Mouse (Mus musculus) heart, adult 2 months (tissue): Measurements from ENCODE around the gene Pabpc4. TPM values are rescaled to one million over a fixed set of nuclear protein-coding genes. Genes with fewer than 3 reads are reported as not detected.
A peak's percentile ranks its signal among the peaks of the same experiment; 100 is the strongest.
"Not testable (repeated sequence)": the region's sequence is repeated elsewhere in the genome, so short reads cannot be mapped to it uniquely, and the experiment has no call there.

Source experiments
- DNase-seq, 2 experiments: peaks; one replicate each; pipeline ENCODE4 v3.0.0; 2021
- H3K27ac ChIP-seq: fragments of 200-600 bp; 2 replicates; pipeline ENCODE4 v1.8.1; 2022
- H3K27me3 ChIP-seq: fragments of 200-500 bp; 2 replicates; pipeline ENCODE4 v1.6.1; 2012; ENCODE audit warnings: mild to moderate bottlenecking, low read length, inconsistent platforms, mixed read lengths; ENCODE audit not compliant: control insufficient read depth, insufficient read depth
- H3K36me3 ChIP-seq: fragments of 200-500 bp; 2 replicates; pipeline ENCODE4 v1.6.1; 2012; ENCODE audit warnings: low read length, inconsistent platforms; ENCODE audit not compliant: control insufficient read depth, insufficient read depth
- H3K4me1 ChIP-seq: fragments of 200-500 bp; 2 replicates; pipeline ENCODE4 v1.6.1; 2011; ENCODE audit warnings: low read length; ENCODE audit not compliant: control insufficient read depth, insufficient read depth
- H3K4me3 ChIP-seq: fragments of 200-600 bp; 2 replicates; pipeline ENCODE4 v1.8.1; 2022
- H3K79me2 ChIP-seq: fragments of 200-500 bp; replicated peaks from 2 replicates; pipeline ENCODE4 v1.6.1; 2012; ENCODE audit warnings: mild to moderate bottlenecking, inconsistent platforms, low read length, moderate library complexity, mixed read lengths; ENCODE audit not compliant: control insufficient read depth, insufficient read depth
- H3K9ac ChIP-seq: fragments of 200-500 bp; 2 replicates; pipeline ENCODE4 v1.6.1; 2012; ENCODE audit warnings: low read depth, mild to moderate bottlenecking, control low read depth, inconsistent platforms, low read length, mixed read lengths
- CTCF ChIP-seq: fragments of 200-600 bp; IDR thresholded peaks from 2 replicates; pipeline ENCODE4 v1.8.1; 2022; ENCODE audit warnings: antibody characterized with exemption, mild to moderate bottlenecking, moderate library complexity
- EP300 ChIP-seq: fragments of 200-500 bp; IDR thresholded peaks from 2 replicates; pipeline ENCODE4 v1.6.1; 2011; ENCODE audit warnings: low read depth, low read length, control low read depth; ENCODE audit not compliant: insufficient read depth
- POLR2A ChIP-seq: fragments of 200-500 bp; IDR thresholded peaks from 2 replicates; pipeline ENCODE4 v1.6.1; 2011; ENCODE audit warnings: mild to moderate bottlenecking, low read depth, low read length, control low read depth; ENCODE audit not compliant: insufficient read depth
- WGBS: fragments of 180-500 bp; shearing (Covaris S2); methylation state at CpG from one replicate; pipeline ENCODE4 v1.1.7; 2018; 5-methylcytosine and 5-hydroxymethylcytosine counted together
- intact Hi-C: fragments of 180-260 bp; cut with DNase I; formaldehyde crosslinking; loops from one replicate; pipeline ENCODE4 v1.15.1; 2025
- polyA plus RNA-seq: library from polyadenylated mRNA; depleted of rRNA; stranded (reverse); fragments of >200 nt; gene quantifications from 2 replicates; pipeline ENCODE4 v1.2.3, GENCODE M21; 2012
- total RNA-seq, 2 experiments: library from RNA; stranded (reverse); gene quantifications; 2 replicates each; pipeline ENCODE4 v1.2.3; 2021

The Pabpc4 gene
- total and polyA plus RNA-seq, 3 experiments: 299 to 376 (median 336) TPM

DNA sequence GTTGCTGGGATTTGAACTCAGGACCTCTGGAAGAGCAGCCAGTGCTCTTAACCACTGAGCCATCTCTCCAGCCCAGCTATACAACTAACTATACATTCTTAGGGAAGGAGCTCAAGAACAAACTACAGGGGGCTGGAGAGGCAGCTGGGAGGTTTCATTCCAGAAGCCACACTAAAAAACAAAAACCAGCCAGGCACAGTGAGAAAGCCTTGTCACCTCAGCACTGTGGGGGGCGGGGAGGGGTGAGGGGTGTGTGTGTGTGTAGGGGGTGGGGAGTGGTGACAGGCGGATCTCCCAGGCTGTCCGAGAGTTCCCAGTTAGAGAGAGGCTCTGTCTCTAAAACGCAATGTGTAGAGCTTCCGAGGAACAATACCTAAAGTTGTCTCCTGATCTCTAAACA, 69.2 kb downstream of the Pabpc4 start:
- no peaks in the 10 kb centered on the region for H3K79me2 ChIP-seq
- WGBS: 82% methylated on average over 5 of the region's 5 CpGs
- H3K36me3 ChIP-seq: no peaks in the 10 kb centered on the region
- DNase-seq: no peak
- no peak for TF ChIP-seq POLR2A
- TF ChIP-seq EP300: no peak
- TF ChIP-seq CTCF: no peak
- H3K4me1 ChIP-seq: no peaks in the 10 kb centered on the region
- no peak overlapping the region for H3K4me3 ChIP-seq
- no peak overlapping the region for H3K9ac ChIP-seq
- no peak overlapping the region for H3K27ac ChIP-seq
- intact Hi-C loops: no loop called here
- H3K27me3 ChIP-seq: no peaks in the 10 kb centered on the region

DNA sequence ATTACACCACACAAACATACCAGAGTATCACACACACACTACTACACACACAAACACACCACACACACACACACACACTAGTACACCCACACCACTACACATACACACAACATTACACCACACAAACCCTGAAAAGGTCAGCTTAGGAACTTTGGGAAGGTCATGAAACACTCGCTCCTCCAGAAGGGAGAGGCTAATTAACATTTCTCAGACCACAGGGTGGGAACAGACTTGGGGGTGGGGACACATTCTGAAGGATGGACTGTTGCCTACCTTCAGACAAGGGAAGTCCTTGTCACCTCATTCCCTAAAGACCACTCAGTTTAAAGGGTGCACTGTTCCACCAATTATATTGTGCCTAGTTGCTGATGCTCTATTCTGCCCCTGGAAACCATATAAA, 69.8 kb downstream of the Pabpc4 start:
- H3K27me3 ChIP-seq, H3K79me2 ChIP-seq, H3K27ac ChIP-seq, H3K9ac ChIP-seq, H3K36me3 ChIP-seq, DNase-seq, H3K4me3 ChIP-seq, intact Hi-C loops, H3K4me1 ChIP-seq: not testable (repeated sequence)
- 86% methylated on average over 1 of the region's 1 CpGs for WGBS

DNA sequence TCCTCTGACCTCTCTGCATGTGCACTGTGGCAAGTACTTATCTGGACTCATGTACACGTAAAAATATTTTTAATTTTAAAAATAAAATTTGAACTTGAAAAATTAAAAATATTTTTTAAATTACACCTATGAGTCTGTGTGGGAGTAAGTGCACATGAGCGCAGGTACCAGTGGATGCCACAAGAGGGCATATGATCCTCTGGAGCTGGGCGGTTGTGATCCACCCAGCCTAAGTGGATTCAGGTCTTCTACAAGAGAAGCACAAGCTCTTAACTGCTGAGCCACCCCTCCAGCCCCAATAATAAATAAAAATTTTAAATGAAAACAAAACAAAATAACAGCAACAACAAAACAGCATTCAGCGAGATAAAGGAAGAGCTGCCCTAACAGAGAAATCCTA, 71.0 kb downstream of the Pabpc4 start:
- Histone ChIP-seq H3K4me1 (no peaks in the 10 kb centered on the region), H3K27ac (no peak overlapping the region), H3K79me2 (no peaks in the 10 kb centered on the region), H3K27me3 (no peaks in the 10 kb centered on the region), H3K36me3 (no peaks in the 10 kb centered on the region), H3K4me3 (no peak overlapping the region), H3K9ac (no peak overlapping the region)
- intact Hi-C loops: no loop called here
- TF ChIP-seq CTCF (0 out of 2 replicates have a peak, but pooled peaks have one; percentile 18), EP300 (no peak)
- WGBS: 97% methylated on average over 4 of the region's 4 CpGs
- no peak for DNase-seq

DNA sequence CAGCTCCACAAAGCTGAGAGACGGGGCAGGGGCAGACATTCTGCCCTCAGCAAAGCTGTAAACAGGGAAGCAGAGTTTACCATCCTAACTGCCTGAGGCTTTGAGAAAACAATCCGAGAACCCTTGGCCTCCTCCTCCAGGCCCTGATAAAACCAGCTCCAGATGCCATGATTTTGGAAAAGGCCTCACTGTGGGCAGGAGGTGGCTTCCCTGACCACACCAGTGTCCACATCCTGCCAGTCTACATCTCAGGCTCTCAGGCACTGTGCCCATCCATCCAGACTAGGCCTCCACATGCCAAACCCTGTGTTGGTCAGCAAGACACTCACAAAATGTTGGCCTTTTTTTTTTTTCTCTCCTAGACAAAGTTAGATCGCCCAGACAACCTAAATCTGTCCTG, 72.0 kb downstream of the Pabpc4 start:
- TF ChIP-seq POLR2A (no peak), EP300 (no peak), CTCF (no peak)
- no peak overlapping the region for H3K27ac ChIP-seq

DNA sequence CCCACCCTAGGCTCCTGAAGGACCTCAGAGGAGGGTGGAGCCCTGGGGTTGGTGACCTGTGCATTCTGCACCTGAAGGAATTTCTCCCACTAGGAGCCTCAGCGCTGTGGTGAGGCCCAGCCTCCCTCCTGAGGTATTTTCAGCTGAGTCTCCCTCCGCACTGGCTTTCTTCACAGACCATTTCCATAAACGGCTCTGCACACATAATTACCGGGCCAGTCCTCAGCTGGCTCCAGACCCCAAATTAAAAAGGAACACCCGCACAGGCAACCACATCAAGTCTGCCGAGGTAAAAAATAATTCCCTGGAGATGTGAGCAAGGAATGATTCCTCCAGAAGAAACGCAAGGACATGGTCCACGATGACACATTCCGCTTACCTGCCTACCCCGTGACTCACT, 73.1 kb downstream of the Pabpc4 start:
- H3K4me3 ChIP-seq, DNase-seq, H3K27ac ChIP-seq, H3K27me3 ChIP-seq, H3K79me2 ChIP-seq, H3K4me1 ChIP-seq, H3K36me3 ChIP-seq, intact Hi-C loops, H3K9ac ChIP-seq: not testable (repeated sequence)
- 84% methylated on average over 10 of the region's 10 CpGs for WGBS

More for the DNA sequence above, 72.0 kb downstream of the Pabpc4 start:
- H3K4me3 ChIP-seq: no peak overlapping the region
- no peaks in the 10 kb centered on the region for H3K36me3 ChIP-seq
- H3K79me2 ChIP-seq: no peaks in the 10 kb centered on the region
- no peaks in the 10 kb centered on the region for H3K27me3 ChIP-seq
- no peaks in the 10 kb centered on the region for H3K4me1 ChIP-seq
- H3K9ac ChIP-seq: no peak overlapping the region
- intact Hi-C loops: no loop called here
- WGBS: 62% methylated on average over 3 of the region's 3 CpGs
- no peak for DNase-seq

DNA sequence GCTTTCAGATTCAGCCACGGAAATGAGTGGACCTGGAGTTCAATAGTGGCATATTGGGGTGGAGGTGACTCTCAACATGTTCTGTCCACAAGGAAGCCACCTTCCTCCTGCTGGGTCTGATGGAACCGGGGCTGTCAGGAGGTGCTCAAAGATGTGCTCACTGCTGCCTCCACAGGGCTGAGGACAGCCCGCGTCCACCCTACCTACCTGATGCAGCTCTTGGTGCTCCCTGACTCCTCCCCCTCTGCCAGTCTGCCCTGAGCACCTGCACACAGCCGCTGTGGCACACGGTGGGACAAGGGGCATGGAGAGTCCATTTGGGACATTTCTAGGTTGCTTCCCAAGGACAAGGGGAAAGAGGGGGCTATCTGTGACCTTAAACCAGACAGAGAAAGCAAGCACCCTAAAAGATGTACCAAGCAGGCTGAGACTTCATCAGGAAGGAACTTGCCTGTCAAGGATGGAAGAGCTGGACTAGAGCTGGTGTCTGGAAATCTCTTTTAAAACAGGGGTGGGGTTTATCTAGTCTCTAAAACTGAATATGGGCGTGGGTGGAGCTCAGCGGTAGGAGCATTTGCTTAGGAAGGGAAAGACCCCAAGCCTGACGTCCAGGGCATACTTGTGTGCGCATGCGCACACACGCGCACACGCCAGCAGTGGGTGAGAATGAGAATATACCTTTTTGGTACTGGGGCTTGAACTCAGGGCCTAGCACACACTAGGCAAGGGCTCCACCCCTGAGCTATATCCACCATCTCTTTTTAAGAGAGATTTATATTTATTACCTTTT, 73.8 kb downstream of the Pabpc4 start:
- intact Hi-C loops: no loop called here
- no peak overlapping the region for H3K4me3 ChIP-seq
- no peaks in the 10 kb centered on the region for H3K36me3 ChIP-seq
- H3K9ac ChIP-seq: no peak overlapping the region
- no peak for DNase-seq
- 70% methylated on average over 14 of the region's 14 CpGs for WGBS
- H3K27me3 ChIP-seq: peaks cover 2% of the 10 kb centered on the region; the same call in 1 of the 2 replicates
- no peak overlapping the region for H3K27ac ChIP-seq
- no peaks in the 10 kb centered on the region for H3K4me1 ChIP-seq
- TF ChIP-seq CTCF (no peak), EP300 (no peak), POLR2A (no peak)
- no peaks in the 10 kb centered on the region for H3K79me2 ChIP-seq
